Mouse (Mus musculus) cerebellum, adult 9-10 months (tissue): Measurements from ENCODE around the gene Zmym6.
A peak's percentile ranks its signal among the peaks of the same experiment; 100 is the strongest.
"Not testable (repeated sequence)": the region's sequence is repeated elsewhere in the genome, so short reads cannot be mapped to it uniquely, and the experiment has no call there.

Source experiments
- DNase-seq: peaks from one replicate; pipeline ENCODE4 v3.0.0; 2022

Gene Zmym6

DNA sequence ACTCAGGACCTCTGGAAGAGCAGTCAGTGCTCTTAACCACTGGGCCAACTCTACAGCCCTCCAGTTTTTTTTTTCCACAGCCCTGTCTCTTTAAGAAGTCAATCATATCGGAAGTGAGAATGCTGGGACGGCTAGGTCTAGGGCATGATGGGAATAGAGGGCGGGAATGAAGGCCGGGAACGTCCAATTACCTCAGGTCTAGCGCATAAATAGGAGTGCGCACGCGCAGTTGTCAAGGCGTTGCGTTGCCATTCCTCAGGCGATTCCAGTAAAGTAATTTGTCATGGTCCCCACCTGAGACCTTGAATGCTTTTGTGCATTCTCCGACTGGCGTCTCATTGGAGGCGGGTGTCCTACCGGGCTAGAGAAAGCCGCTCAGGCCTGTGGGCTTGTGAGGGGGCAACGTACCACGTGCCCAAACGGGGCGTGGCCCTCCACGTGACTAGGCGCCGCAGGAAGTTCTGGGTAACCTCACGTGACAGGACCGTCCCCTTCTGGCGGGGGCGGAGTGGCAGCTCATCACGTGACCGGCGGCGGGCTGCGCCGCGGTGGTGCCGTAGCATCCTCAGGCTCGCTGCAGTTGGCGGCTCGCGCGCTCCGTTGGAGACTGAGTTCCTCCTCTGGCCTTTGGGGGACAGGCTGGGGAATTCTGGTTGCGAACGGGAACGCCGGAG, at the start of gene Zmym6:
Gene Zmym6 (plus strand): TSS at position 509 of the 674 bp plus-strand sequence.
- DNase-seq = peak; percentile 96

DNA sequence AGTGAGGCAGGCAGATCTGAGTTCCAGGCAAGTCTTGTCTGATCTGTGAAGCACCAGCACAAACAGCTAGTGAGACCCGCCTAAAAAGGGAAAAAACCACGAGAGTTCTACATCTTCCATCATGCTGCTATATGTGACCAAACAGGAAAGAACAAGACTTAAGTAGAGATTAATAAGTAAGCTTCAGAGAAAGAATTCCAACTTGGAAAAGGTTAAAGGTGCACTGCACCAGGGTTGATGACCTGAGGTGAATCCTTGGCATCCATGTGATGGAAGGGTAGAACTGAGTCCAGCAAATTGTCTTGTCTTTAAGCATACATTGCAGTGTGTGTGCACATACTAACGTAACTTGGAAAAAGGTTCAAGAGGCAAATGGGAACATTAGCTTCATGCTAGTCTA, 40.0 kb upstream of the Zmym6 start:
- no peak for DNase-seq

DNA sequence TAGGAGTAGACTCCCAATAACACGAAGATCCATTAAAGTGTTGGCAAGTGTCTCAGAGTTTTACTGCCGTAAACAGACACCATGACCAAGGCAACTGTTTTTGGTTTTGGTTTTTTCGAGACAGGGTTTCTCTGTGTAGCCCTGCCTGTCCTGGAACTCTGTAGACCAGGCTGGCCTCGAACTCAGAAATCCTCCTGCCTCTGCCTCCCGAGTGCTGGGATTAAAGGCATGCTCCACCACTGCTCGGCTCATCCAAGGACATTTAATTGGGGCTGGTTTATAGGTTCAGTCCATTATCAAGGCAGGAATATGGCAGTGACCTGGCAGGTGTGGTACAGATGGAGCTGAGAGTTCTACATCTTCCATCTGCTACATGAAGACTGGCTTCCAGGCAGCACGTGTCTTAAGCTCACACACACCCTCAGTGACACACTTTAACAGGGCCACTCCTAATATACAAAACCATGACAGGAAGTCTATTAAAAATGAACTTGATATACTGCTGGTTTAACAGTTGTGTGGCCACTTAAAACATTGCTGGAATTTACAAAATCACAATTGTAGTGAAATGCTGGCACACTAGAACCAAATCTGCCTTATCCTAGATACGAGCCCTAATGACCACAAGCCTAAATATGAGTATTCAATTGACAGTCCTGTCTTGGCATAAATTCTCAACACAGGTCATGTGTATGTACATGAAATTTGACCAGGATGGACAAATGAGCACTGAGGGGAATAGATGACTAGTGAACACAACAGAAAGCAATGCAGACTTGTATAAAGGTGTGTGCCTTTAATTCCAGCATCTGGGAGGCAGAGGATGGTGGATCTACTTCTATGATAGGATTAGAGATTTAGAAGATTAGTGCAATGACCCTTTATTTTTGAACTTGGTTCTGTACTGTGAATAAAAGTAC, 39.0 kb upstream of the Zmym6 start:
- no peak for DNase-seq

DNA sequence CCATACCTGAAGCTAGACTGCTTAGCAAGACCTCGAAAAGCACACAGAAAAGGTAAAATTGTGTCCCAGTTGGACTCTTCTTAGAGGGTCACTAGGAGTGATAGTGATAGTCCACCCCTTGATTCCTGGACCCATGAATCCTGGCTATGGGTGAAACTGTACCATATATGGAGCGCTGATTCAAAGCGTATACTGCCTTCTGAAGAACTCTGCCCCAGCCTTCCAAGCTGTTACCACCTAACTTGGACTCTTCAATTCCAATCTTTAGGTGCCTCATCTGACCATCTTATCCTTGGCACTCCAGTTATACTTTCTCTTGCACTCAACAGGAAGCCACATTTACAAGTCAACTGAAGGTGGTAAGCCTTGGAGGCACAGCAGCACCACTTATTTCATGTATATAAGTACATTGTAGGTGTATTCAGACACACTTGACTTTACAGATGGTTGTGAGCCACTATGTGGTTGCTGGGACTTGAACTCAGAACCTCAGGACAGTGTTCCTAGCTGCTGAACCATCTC, 38.3 kb upstream of the Zmym6 start:
- no peak for DNase-seq

DNA sequence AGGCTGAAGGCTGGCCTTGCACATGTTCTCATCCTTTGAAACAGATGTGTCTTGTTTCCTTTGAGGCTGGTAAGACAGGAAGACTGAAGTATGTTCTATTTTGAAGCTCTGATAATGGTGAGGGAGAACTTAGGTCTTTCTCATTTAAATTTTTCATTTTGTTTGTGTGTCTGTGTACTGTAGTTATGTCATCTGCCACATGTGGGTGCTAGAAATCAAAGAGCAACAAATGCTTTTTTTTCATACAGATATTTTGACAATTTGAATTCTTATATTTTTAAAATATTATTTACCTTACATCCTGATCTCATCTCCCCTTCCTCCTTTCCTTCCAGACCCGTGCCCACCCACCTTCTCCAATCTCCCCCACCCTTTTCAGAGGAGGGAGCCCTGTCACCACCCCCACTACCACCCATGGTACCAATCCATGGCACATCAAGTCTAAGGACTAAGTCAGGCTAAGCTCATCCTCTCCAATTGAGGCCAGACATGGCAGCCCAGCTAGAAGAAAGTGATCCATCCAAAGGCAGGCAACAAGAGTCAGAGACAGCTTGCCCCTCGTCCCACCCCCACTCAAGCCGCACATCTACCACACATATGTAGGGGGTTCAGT, 37.2 kb upstream of the Zmym6 start:
- DNase-seq = no peak

DNA sequence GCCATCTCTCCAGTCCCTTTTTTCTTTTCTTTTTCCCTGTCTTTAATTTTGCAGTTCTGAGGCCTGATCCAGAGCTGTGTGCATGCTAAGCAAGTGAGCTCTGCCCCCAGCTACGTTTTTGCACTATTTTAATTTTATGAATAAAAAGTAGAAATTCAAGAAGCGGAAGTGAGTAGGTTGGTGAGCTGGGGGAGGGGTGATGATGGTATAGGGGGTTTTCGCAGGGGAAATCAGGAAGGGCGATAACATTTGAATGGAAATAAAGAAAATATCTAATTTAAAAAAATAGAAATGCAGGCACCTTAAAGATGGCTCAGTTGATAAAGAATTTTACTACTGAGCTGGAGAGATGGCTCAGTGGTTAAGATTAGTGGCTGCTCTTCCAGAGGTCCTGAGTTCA, 33.6 kb upstream of the Zmym6 start:
- DNase-seq = no peak

DNA sequence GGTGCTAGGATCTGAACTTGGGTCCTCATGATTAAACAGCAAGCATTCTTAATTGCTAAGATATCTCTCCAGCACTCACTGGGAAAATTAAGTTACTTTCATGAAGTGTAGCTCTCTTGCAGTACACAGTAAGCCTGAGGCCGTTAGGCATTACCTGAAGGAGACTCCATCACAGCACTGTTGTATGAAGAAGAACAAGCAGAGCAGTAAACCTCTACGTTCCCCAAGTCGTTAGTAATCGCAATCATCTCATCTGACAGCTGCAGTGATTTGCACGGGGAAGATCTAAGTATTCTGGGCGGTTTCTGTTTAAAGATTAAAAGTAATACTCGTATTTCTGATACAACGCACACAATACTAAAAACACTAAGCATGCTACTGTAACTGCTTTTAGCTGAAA, 26.1 kb upstream of the Zmym6 start:
- no peak for DNase-seq

DNA sequence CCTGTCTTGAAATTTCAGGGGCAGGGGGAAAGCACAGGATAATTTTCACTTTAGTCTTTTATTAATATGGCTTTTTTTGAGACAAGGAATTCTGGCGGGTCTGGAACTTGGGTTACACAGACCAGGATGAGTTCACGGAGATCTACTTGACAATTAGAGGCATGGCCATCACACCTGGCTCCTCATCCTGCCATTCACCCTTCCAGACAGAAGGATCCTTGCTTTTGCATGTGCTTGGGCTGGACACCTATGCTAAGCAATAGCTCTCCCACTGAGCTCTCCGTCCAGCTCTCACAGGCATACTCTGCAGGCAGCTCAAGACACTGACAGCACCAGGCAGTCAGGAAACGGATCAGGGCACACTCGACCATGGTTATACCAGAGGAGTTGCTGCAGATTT, 24.1 kb upstream of the Zmym6 start:
- DNase-seq = no peak

DNA sequence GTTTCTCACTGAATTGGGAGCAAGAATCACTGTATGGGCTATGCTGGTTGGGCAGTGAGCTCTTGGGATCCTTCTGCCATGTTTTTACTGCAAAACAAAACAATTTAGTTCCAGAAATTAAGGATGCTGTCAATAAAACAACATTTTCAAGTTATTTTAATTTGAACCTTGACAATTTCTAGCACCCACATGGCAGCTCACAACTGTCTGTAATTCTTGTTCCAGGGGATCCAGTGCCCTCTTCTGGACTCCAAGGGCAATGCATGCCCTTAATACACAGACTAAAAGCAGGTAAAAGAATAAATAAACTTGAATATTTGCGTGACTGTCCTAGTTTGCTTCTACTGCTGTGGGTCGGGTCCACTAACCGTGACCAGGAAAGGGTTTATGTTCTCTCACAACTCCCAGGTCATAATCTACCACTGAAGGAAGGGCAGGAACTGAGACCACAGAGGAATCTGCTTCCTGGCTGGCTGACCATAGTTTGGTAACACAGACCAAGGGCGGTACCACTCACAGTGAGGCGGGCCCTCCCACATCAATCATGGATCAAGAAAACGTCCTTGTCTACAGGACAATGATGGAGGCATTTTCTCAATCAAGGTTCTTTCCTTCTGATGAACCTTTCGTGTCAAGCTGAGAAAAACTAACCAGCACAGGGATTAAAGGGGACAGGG, 22.5 kb upstream of the Zmym6 start:
- DNase-seq = no peak

DNA sequence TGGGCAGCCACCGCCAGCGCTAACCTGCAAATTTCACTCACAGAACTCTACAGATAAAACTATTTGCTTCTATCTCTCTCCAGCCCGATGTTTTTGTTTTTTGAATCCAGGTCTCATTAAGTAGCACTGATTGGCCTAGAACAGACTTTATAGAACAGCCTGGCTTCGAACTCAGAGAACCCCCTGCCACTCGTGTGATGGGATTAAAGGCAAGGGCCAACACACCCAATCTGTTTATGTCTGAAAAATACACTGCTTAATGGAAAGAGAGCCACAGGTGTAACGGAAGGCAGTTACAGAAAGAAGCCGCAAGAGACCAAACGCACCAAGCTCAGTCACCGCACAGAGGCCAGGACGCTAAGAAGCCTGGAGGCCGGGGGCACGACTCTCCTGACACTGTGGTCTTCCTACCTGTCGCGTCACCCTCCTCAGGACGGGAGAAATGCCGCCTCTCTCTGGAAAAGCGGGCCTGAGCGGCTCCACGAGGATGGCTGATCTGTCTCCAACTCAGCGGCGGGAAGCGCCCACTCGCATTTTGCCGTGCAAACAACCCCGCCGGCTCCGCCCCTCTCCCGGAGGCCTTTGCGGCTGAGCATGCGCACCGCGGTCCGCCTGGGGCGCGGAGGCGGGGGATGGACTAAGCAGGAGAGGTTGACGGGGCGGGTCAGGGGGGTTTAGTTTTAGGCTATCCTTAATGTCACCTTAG, 16.4 kb upstream of the Zmym6 start, which contains the start of gene Zmym1:
Gene Zmym1 (minus strand): TSS at position 568 of the 706 bp plus-strand sequence.
- peak; percentile 87 for DNase-seq

DNA sequence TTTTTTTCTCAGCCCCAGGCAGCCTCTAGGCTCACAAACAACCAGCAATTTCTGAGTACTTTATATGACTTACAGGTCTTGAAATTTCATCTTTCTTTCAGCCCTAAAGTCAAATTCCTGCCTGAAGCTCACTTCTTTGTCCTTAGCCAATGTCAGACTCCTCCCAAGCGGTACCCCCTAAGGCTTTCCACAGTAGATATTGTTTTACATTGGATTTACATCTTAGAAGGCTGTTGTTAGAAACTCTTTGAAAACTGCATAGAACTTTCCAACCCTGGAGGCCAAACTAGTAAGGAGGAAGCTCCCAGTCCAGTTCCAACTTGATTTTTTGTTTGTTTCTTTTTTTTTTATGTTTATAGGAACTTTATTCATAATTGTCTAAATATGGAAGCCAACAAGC, 13.1 kb upstream of the Zmym6 start:
- no peak for DNase-seq

DNA sequence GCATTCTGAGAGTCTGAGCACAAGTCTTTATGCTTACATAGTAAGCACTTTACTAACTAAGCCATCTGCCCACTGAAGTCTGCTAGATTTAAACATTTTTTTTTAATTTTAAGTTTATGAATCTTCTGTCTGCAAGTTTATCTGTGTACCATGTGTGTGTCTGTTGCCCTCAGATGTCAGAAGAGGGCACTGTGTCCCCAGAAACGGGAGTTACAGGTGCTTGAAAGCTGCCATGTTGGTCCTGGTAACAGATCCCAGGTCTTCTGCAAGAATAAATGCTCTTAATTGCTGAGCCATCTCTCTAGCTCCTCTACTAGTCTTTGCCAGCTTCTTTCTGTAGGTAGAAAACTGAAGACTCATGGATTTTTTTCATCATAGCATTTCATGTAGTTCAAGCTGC, 2.3 kb upstream of the Zmym6 start:
- no peak for DNase-seq

DNA sequence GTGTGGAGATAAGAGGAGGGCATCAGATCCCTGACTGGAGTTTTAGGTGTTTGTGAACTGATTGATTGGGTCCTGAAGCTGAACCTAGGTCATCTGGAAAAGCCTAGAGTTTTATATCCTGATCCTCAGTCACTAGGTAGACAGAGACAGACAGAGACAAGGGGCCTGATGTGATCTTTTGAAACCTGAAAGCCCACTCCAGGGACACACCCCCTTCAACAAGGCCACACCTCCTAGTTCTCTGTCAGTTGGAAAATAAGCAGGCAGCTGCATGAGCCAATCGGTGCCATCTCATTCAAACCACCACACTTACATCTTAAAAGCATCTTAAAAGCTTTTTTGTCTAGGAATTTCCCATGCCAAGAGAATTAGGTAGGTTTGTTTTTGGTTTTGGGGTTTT, 3.6 kb downstream of the Zmym6 start:
- DNase-seq = no peak

DNA sequence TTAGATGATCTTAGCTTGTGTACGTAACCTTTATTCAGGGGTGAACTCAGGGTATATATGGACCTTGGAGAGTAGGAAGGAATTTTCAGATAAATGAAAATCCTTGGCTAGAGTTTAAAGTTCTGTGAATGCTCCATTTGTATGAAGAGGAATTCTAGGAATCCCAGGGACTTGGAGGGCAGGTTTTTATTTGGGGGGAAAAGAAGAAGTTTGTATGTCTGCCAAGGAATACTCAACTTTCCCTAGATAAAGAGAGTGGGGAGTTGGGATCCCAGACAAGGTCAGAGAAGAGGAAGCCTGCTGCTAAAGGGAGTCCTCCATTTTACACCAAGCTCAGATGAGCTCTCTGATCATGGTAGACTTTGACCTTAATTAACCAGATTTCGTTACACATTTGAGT, 5.9 kb downstream of the Zmym6 start:
- DNase-seq = no peak

DNA sequence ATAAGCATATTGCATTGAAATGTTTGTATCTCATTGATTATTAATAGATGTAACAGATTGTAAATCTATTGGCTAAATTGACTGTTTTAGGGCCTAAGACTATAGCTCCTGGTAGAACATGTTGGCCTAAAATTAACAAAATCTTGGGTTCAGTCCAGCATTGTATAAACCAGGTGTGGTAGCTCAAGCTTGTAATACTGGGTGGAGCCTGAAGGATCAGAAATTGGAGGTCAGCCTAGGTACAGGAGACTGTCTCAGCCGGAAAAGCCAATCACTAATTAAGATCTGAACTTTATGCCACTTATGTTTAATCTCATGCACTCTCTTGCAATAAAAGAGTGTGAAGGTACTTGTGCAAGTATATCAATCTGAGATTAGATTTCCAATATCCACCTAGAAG, 8.6 kb downstream of the Zmym6 start:
- DNase-seq = no peak

DNA sequence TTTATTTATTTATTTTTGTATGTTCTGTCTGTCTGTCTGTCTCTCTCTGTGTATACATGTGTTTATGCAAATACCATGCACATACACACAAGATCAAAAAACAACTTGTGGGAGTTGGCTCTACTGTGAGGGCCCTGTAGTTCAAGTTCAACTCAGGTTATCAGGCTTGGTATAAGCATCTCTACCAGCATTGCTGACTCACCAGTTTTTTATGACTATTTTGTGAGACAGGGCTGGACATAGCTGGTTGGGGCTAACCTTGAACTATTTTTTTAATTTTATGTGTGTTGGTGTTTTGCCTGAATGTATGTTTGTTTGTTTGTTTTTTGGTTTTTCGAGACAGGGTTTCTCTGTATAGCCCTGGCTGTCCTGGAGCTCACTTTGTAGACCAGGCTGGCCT, 14.0 kb downstream of the Zmym6 start:
- DNase-seq = no peak

DNA sequence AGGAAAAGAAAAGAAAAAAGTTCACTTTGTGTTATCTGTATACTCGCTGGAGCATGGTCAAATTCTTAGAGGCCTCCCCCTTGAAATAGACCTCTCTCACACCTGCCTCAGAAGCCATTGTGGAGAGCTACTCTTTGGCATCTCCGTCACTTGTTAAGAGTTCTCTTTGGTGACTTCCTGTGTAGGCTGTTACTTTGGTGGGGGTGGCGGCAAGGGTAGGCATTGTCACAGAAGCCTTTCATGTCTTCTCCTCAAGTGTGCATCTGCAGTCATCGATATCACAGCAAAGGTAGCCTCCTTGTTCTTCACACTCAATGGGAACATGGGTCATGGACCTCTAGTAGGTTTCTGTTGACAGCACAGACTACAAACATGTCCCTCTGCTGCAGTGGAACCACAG, 17.9 kb downstream of the Zmym6 start:
- DNase-seq = no peak

DNA sequence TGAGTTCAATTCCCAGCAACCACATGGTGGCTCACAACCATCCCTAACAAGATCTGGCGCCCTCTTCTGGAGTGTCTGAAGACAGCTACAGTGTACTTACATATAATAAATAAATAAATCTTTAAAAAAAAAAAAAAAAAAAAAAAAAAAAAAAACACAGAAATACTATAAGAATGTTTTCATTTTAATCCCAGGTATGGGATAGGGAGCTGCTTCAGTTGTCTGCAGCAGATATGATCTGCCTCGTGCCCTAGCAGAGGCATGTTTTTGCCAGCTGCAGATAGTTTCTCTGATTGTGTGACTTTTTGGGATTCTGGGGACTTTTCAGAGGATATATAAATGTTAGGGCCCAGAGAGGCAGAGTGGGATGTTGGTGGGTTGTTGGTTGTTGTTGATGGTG, 22.4 kb downstream of the Zmym6 start:
- DNase-seq = not testable (repeated sequence)

DNA sequence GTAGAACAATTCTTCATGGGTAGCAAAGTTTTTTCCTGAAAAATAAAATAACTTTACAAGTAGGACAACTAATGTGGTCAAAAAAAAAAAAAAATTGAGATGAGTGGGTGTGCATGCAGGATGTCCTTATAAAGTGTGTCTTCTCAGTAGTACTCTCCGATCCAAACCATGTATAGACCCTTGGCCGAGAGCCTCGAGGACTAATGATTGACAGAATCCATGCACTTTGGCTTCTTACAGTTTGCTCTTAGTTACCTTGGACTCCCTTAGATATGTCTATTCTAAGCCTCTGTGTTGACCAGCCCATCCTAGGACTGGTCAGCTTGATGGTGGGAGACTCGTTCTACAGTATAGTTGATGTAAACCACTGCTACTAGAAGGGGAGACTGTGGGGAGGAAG, 30.4 kb downstream of the Zmym6 start:
- DNase-seq = no peak

DNA sequence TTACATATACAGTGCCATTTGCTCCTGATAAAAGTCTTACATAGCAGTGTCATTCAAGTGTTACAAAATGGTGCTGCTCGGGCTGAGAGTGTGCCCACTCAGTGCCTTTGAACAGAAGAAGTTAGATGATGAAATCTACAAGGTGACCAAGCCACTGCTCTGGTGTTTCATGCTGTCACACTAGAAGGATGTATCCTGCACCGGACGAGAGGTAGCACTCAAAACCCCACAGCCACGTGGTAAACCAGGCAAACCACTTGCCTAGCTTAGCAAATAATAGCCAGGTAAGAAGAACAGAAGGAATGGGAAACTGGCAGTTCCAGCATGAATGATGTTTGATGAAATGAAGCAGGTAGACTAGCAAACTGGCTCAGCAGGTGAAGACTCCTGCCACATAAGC, 33.4 kb downstream of the Zmym6 start:
- DNase-seq = no peak

DNA sequence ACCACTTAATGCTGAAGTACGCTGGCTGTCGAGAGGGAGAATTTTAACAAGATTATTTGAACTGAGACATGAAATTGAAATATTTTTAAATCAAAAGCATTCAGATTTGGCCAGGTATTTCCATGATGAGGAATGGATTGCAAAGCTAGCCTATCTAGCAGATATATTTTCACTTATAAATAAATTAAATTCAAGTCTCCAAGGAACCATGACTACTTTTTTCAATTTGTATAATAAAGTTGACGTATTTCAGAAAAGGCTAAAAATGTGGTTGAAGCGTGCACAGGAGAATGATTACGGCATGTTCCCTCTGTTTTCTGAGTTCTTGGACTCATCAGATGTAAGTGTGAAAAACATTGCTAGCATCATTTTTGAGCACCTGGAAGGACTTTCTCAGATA, 46.2 kb downstream of the Zmym6 start, which contains the start of gene Tmem35b:
Gene Tmem35b (plus strand): TSS at position 301 of the 400 bp plus-strand sequence.
- DNase-seq = no peak

DNA sequence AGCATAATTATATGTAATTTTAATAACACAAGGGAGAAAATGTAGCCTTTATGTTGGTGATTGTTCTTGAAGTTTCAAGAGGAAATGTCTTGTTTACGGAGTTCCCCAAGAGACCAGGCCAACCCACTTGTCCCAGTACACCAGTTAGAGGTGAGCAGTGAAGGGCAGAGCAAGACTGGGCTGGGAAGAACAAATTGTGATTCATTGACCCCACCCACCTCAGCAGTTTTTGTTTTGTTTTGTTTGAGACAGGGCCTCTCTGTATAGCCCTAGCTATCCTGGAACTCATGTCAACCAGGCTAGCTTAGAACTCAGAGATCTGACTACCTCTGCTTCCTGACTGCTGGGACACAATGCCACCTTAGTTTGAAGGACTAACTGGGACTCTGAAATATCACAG, 47.1 kb downstream of the Zmym6 start:
- no peak for DNase-seq
